16 mouse cellular contexts compared by ENCODE assay signal in genomic region chr9:104972828-104973227, GRCm38 (mm10).
DNase-seq lines count a peak whose midpoint lies in the region; ATAC-seq and TF ChIP-seq lines count a peak whose summit lies in the region.
"Had no signal": no experiment of that assay in that cellular context is flagged by ENCODE, and none has a peak within 500 bp of the region (broad histone marks: within the 10 kb centered on the region; RNA-seq: fewer than 3 reads in every experiment).

No protein-coding gene starts in this region.

- H3K4me3 ChIP-seq in kidney, postnatal 0 days (replicated peaks; ENCODE audit: low read depth, low read length), result no peak overlapping the region
- H3K4me3 ChIP-seq: heart, embryonic 12.5 days; hindbrain, embryonic 10.5 days; intestine, embryonic 15.5 days; midbrain, embryonic 15.5 days had no signal

- no peaks in the 10 kb centered on the region for H3K27me3 ChIP-seq in kidney, postnatal 0 days (ENCODE audit: insufficient read depth, low read length)
- H3K27me3 ChIP-seq: heart, embryonic 12.5 days; intestine, embryonic 15.5 days; midbrain, embryonic 15.5 days had no signal

- 77% methylated on average over 7 of the region's 7 CpGs for WGBS in kidney, postnatal 0 days

- H3K9ac ChIP-seq in kidney, postnatal 0 days (ENCODE audit: low read depth, low read length), result no peak overlapping the region
- H3K9ac ChIP-seq: heart, embryonic 12.5 days; intestine, embryonic 15.5 days; midbrain, embryonic 15.5 days had no signal

- H3K4me1 ChIP-seq in kidney, postnatal 0 days (replicated peaks; ENCODE audit: insufficient read depth, low read length), result no peaks in the 10 kb centered on the region
- H3K4me1 ChIP-seq: heart, embryonic 12.5 days; intestine, embryonic 15.5 days; midbrain, embryonic 15.5 days had no signal

- H3K9me3 ChIP-seq in kidney, postnatal 0 days (replicated peaks; ENCODE audit: low read length), result no peaks in the 10 kb centered on the region
- H3K9me3 ChIP-seq: heart, embryonic 12.5 days; hindbrain, embryonic 10.5 days; intestine, embryonic 15.5 days; midbrain, embryonic 15.5 days had no signal

- TF ChIP-seq CTCF in kidney, postnatal 0 days (IDR thresholded peaks at IDR 0.05; ENCODE audit: low read depth), result no peak

- H3K4me2 ChIP-seq in kidney, postnatal 0 days (ENCODE audit: low read length), result no peak overlapping the region
- H3K4me2 ChIP-seq: heart, embryonic 12.5 days; intestine, embryonic 15.5 days; midbrain, embryonic 15.5 days had no signal

- intact Hi-C loops in gastrocnemius, postnatal 14 days (cut with DNase I; ENCODE audit: low total_unique reads), result no loop called here
- intact Hi-C loops in heart, postnatal 25 days (cut with DNase I), result no loop called here
- intact Hi-C loops in left cerebral cortex, postnatal 36 days (cut with DNase I), result no loop called here

- no peak overlapping the region for H3K27ac ChIP-seq in kidney, postnatal 0 days
- H3K27ac ChIP-seq: hindbrain, embryonic 10.5 days; intestine, embryonic 15.5 days; midbrain, embryonic 15.5 days had no signal

- DNase-seq in kidney, postnatal 0 days (ENCODE audit: low spot score), result peak; percentile 2
- no peak for DNase-seq in kidney, postnatal 36 days
- DNase-seq in 416B (ENCODE audit: low read depth) (peak; percentile 7), MEL-GATA-1-ER (ENCODE audit: extremely low read depth, low read depth) (peak; percentile 50)
- no peak for DNase-seq in gastrocnemius, postnatal 14 days
- DNase-seq in heart, postnatal 25 days (ENCODE audit: low spot score), result no peak
- no peak for DNase-seq in left cerebral cortex, postnatal 36 days (ENCODE audit: low spot score in 2 of 2)
- DNase-seq: kidney, postnatal 10 days; lung, postnatal 10 days had no signal

- ATAC-seq in kidney, postnatal 0 days (replicated peaks; ENCODE audit: low FRiP score, low read depth), result no peak
- ATAC-seq in megakaryocyte progenitor cell, adult 5-6 weeks (replicated peaks; ENCODE audit: poor library complexity), result peak; percentile 100
- ATAC-seq: CD4-positive, CD25-positive, alpha-beta regulatory T cell, adult 4 months; forebrain, embryonic 16.5 days; intestine, embryonic 15.5 days; midbrain, embryonic 15.5 days had no signal

- no peaks in the 10 kb centered on the region for H3K36me3 ChIP-seq in kidney, postnatal 0 days (ENCODE audit: insufficient read depth, low read length)
- H3K36me3 ChIP-seq: heart, embryonic 12.5 days; hindbrain, embryonic 10.5 days; intestine, embryonic 15.5 days; midbrain, embryonic 15.5 days had no signal

Comparison
In these comparisons a context has a peak if more than half of its experiments do, and no peak if none do; other contexts are left out.
1. DNase-seq: peak in kidney, postnatal 0 days (single experiment), 416B (single experiment) and MEL-GATA-1-ER (single experiment); none in kidney, postnatal 36 days (0 of 2), gastrocnemius, postnatal 14 days (single experiment), heart, postnatal 25 days (single experiment) and left cerebral cortex, postnatal 36 days (0 of 2).